Mouse (Mus musculus): ENCODE measurements around the gene Anapc4. TPM values are rescaled to one million over a fixed set of nuclear protein-coding genes. Genes with fewer than 3 reads are reported as not detected.

The Anapc4 gene
- polyA plus RNA-seq (2014; fragmentation: Nextera tagmentation; extraction: Ambion mirVana): 129 and 133 TPM in 2 replicates

GRCm38 (mm10) chr5:52833761-52834274 is at the start of gene Anapc4:
Gene Anapc4, plus strand, starts transcription at chr5:52834012.
- no peaks in the 10 kb centered on the region for H3K36me3 ChIP-seq (ENCODE audit: control insufficient read depth, insufficient read depth, low read length)
- H3K27me3 ChIP-seq (ENCODE audit: control insufficient read depth, insufficient read depth, low read length): no peaks in the 10 kb centered on the region
- H3K4me2 ChIP-seq (ENCODE audit: low read depth, severe bottlenecking): peak within 1 kb of the TSS; percentile 75
- H3K4me3 ChIP-seq (ENCODE audit: low read depth, low read length): peak within 1 kb of the TSS; percentile 71
- peak; percentile 100 for DNase-seq (ENCODE audit: low spot score)
- WGBS: under 1% methylated on average over 50 of the region's 50 CpGs
- ATAC-seq (ENCODE audit: insufficient number of reproducible peaks, low FRiP score, low TSS enrichment, low read depth): peak; percentile 100
- H3K9ac ChIP-seq (ENCODE audit: low read length): peak within 1 kb of the TSS; percentile 93
- H3K9me3 ChIP-seq (ENCODE audit: control insufficient read depth, low read length): no peaks in the 10 kb centered on the region
- H3K27ac ChIP-seq (replicated peaks; ENCODE audit: low read depth, low read length): peak within 1 kb of the TSS; percentile 80
- H3K4me1 ChIP-seq (ENCODE audit: control insufficient read depth, insufficient read depth, low read length): peaks cover 11% of the 10 kb centered on the region

- no peaks in the 10 kb centered on the region for H3K27me3 ChIP-seq (ENCODE audit: control insufficient read depth, insufficient read depth, low read length)
- H3K36me3 ChIP-seq (ENCODE audit: control insufficient read depth, insufficient read depth, low read length): peaks cover 3% of the 10 kb centered on the region; the same call in 1 of the 2 replicates
- H3K4me2 ChIP-seq (ENCODE audit: low read depth, severe bottlenecking): no peak overlapping the region
- ATAC-seq (ENCODE audit: insufficient number of reproducible peaks, low FRiP score, low TSS enrichment, low read depth): no peak
- no peak overlapping the region for H3K4me3 ChIP-seq (ENCODE audit: low read depth, low read length)
- H3K9me3 ChIP-seq (ENCODE audit: control insufficient read depth, low read length): no peaks in the 10 kb centered on the region
- H3K9ac ChIP-seq (ENCODE audit: low read length): no peak overlapping the region
- H3K27ac ChIP-seq (replicated peaks; ENCODE audit: low read depth, low read length): no peak overlapping the region
- 90% methylated on average over 7 of the region's 7 CpGs for WGBS
- H3K4me1 ChIP-seq (ENCODE audit: control insufficient read depth, insufficient read depth, low read length): no peaks in the 10 kb centered on the region
- no peak for DNase-seq (ENCODE audit: low spot score)
Measured at GRCm38 (mm10) chr5:52786556-52787322, 47.1 kb upstream of the Anapc4 start.

DNA sequence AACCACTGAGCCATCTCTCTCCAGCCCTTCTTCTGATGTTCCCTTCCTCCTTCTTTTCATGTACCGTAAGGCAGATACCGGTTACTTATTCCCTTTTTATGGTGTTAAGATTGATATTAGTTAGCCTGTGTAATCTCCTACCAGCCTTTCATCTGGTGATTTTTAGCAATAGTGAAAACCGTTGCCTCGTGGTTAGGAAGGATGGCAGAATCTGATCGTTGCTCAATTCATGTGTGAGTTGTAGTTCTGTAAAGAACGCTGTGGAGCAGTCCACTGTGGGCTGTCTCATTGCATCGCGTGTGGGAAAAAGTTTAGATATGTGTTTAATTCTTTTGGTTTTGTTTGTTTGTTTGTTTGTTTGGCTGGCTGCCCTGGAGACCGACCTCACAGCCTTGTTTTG is 40.6 kb upstream of the Anapc4 start:
- WGBS: 93% methylated on average over 9 of the region's 9 CpGs
- Histone ChIP-seq H3K9ac (ENCODE audit: low read length) (no peak overlapping the region), H3K27me3 (ENCODE audit: control insufficient read depth, insufficient read depth, low read length) (no peaks in the 10 kb centered on the region), H3K4me2 (ENCODE audit: low read depth, severe bottlenecking) (no peak overlapping the region), H3K27ac (replicated peaks; ENCODE audit: low read depth, low read length) (no peak overlapping the region), H3K4me3 (ENCODE audit: low read depth, low read length) (no peak overlapping the region), H3K9me3 (ENCODE audit: control insufficient read depth, low read length) (no peaks in the 10 kb centered on the region), H3K4me1 (ENCODE audit: control insufficient read depth, insufficient read depth, low read length) (no peaks in the 10 kb centered on the region), H3K36me3 (ENCODE audit: control insufficient read depth, insufficient read depth, low read length) (peaks cover 7% of the 10 kb centered on the region; the same call in 1 of the 2 replicates)
- no peak for ATAC-seq (ENCODE audit: insufficient number of reproducible peaks, low FRiP score, low TSS enrichment, low read depth)
- DNase-seq (ENCODE audit: low spot score): no peak

DNA sequence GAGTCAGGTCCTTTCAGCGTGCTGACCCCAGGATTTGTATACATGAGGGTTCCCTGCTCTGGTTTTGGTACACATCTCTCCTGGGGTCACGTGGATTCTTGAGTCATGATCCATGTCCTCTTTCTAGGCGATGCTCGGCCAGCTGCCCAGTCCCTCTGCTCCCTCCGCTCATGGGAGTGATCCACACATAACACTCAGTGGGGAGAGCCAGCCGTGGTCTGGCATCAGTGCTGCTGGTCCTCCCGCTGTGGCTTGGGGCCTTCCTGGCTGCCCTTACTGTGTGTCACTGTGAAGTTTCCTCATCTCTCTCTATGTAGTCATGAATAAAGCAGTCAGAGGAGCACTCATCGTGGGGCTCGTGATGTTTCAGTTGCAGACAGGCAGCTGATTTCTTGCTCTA is 39.7 kb upstream of the Anapc4 start:
- no peak for ATAC-seq (ENCODE audit: insufficient number of reproducible peaks, low FRiP score, low TSS enrichment, low read depth)
- Histone ChIP-seq H3K27ac (replicated peaks; ENCODE audit: low read depth, low read length) (no peak overlapping the region), H3K9ac (ENCODE audit: low read length) (no peak overlapping the region), H3K4me2 (ENCODE audit: low read depth, severe bottlenecking) (no peak overlapping the region), H3K4me3 (ENCODE audit: low read depth, low read length) (no peak overlapping the region), H3K27me3 (ENCODE audit: control insufficient read depth, insufficient read depth, low read length) (no peaks in the 10 kb centered on the region), H3K36me3 (ENCODE audit: control insufficient read depth, insufficient read depth, low read length) (peaks cover 7% of the 10 kb centered on the region; the same call in 1 of the 2 replicates), H3K4me1 (ENCODE audit: control insufficient read depth, insufficient read depth, low read length) (no peaks in the 10 kb centered on the region), H3K9me3 (ENCODE audit: control insufficient read depth, low read length) (no peaks in the 10 kb centered on the region)
- no peak for DNase-seq (ENCODE audit: low spot score)
- 93% methylated on average over 9 of the region's 9 CpGs for WGBS

DNA sequence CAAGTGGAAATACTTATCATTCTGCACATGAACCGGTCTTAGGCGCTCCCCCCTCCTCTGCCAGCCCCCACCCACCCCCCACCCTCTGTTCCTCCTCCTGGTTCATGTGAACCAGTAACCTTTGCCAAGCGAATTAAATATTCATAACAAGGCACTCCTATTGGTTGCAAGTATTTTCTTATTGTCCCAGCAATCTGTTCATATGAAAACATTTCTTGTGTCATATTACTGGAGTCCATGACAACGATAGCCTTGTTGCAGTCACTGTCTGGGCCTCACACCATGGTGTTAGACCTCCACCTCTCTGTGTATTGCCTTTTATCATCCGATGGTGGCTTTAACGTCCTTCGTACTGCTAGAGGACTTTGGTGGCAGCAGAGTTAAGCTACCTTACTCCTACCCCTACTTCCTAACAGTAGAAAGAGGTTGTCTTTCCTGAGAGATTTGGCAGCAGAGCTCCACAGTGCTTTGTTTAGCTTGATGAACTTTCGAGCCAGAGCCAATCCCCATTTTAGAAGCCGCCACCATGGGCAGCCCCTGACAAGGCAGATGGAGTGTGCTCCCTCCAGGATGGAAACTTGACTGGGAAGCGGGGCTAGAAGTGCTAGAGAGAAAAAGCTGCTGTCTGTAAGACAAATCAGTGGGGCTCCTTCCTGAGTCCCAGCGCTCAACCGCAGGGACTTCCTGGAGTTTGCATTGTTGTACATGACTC is 34.4 kb upstream of the Anapc4 start:
- Histone ChIP-seq H3K4me1 (ENCODE audit: control insufficient read depth, insufficient read depth, low read length) (no peaks in the 10 kb centered on the region), H3K9me3 (ENCODE audit: control insufficient read depth, low read length) (no peaks in the 10 kb centered on the region), H3K4me2 (ENCODE audit: low read depth, severe bottlenecking) (no peak overlapping the region), H3K9ac (ENCODE audit: low read length) (no peak overlapping the region), H3K27ac (replicated peaks; ENCODE audit: low read depth, low read length) (no peak overlapping the region), H3K27me3 (ENCODE audit: control insufficient read depth, insufficient read depth, low read length) (no peaks in the 10 kb centered on the region), H3K4me3 (ENCODE audit: low read depth, low read length) (no peak overlapping the region), H3K36me3 (ENCODE audit: control insufficient read depth, insufficient read depth, low read length) (peaks cover 4% of the 10 kb centered on the region; the same call in 1 of the 2 replicates)
- 91% methylated on average over 12 of the region's 12 CpGs for WGBS
- no peak for DNase-seq (ENCODE audit: low spot score)
- ATAC-seq (ENCODE audit: insufficient number of reproducible peaks, low FRiP score, low TSS enrichment, low read depth): no peak

GRCm38 (mm10) chr5:52805801-52806200 is 28.0 kb upstream of the Anapc4 start:
- no peak for ATAC-seq (ENCODE audit: insufficient number of reproducible peaks, low FRiP score, low TSS enrichment, low read depth)
- Histone ChIP-seq H3K36me3 (ENCODE audit: control insufficient read depth, insufficient read depth, low read length) (no peaks in the 10 kb centered on the region), H3K9me3 (ENCODE audit: control insufficient read depth, low read length) (no peaks in the 10 kb centered on the region), H3K4me2 (ENCODE audit: low read depth, severe bottlenecking) (no peak overlapping the region), H3K27ac (replicated peaks; ENCODE audit: low read depth, low read length) (no peak overlapping the region), H3K4me1 (ENCODE audit: control insufficient read depth, insufficient read depth, low read length) (no peaks in the 10 kb centered on the region), H3K9ac (ENCODE audit: low read length) (no peak overlapping the region), H3K4me3 (ENCODE audit: low read depth, low read length) (no peak overlapping the region), H3K27me3 (ENCODE audit: control insufficient read depth, insufficient read depth, low read length) (no peaks in the 10 kb centered on the region)
- WGBS: 47% methylated on average over 4 of the region's 4 CpGs
- no peak for DNase-seq (ENCODE audit: low spot score)

DNA sequence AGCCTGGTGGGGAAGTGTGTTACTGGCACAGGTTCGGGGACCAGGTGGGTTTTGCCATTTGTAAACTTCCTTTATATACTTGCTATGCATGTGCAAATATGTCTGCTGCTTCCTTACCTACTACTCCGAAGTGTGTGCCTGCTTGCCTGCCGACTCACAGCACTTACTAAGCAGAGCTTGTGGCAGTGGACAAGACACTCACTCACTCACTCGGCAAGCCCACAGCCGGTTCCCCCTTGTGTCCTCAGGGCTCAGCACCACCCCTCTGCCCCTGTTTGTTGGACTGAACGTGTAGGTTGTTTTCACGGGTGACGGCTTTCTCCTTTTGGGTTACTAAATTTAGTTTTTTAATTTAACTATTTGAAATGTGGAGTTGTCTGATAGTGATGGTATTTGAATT is 27.5 kb upstream of the Anapc4 start:
- WGBS: 51% methylated on average over 8 of the region's 8 CpGs
- no peaks in the 10 kb centered on the region for H3K27me3 ChIP-seq (ENCODE audit: control insufficient read depth, insufficient read depth, low read length)
- no peak overlapping the region for H3K27ac ChIP-seq (replicated peaks; ENCODE audit: low read depth, low read length)
- H3K36me3 ChIP-seq (ENCODE audit: control insufficient read depth, insufficient read depth, low read length): no peaks in the 10 kb centered on the region
- H3K9ac ChIP-seq (ENCODE audit: low read length): no peak overlapping the region
- H3K9me3 ChIP-seq (ENCODE audit: control insufficient read depth, low read length): no peaks in the 10 kb centered on the region
- H3K4me3 ChIP-seq (ENCODE audit: low read depth, low read length): no peak overlapping the region
- DNase-seq (ENCODE audit: low spot score) (no peak), ATAC-seq (ENCODE audit: insufficient number of reproducible peaks, low FRiP score, low TSS enrichment, low read depth) (no peak)
- no peaks in the 10 kb centered on the region for H3K4me1 ChIP-seq (ENCODE audit: control insufficient read depth, insufficient read depth, low read length)
- no peak overlapping the region for H3K4me2 ChIP-seq (ENCODE audit: low read depth, severe bottlenecking)

GRCm38 (mm10) chr5:52807030-52807429 is 26.8 kb upstream of the Anapc4 start:
- no peak overlapping the region for H3K27ac ChIP-seq (replicated peaks; ENCODE audit: low read depth, low read length)
- H3K9me3 ChIP-seq (ENCODE audit: control insufficient read depth, low read length): no peaks in the 10 kb centered on the region
- peak; percentile 29 for DNase-seq (ENCODE audit: low spot score)
- H3K4me1 ChIP-seq (ENCODE audit: control insufficient read depth, insufficient read depth, low read length): no peaks in the 10 kb centered on the region
- peak; percentile 78 for ATAC-seq (ENCODE audit: insufficient number of reproducible peaks, low FRiP score, low TSS enrichment, low read depth)
- H3K36me3 ChIP-seq (ENCODE audit: control insufficient read depth, insufficient read depth, low read length): no peaks in the 10 kb centered on the region
- no peaks in the 10 kb centered on the region for H3K27me3 ChIP-seq (ENCODE audit: control insufficient read depth, insufficient read depth, low read length)
- no peak overlapping the region for H3K4me2 ChIP-seq (ENCODE audit: low read depth, severe bottlenecking)
- H3K9ac ChIP-seq (ENCODE audit: low read length): no peak overlapping the region
- H3K4me3 ChIP-seq (ENCODE audit: low read depth, low read length): no peak overlapping the region
- WGBS: 47% methylated on average over 7 of the region's 7 CpGs
